Mouse (Mus musculus) lung, adult 18-20 months (tissue): ENCODE data around the gene Ccdc24.

Experiments used
- DNase-seq, 2 experiments: peaks; one replicate each; pipeline ENCODE4 v3.0.0; 2022; ENCODE audit warnings: mixed read lengths in 2 of 2

The Ccdc24 gene

DNA sequence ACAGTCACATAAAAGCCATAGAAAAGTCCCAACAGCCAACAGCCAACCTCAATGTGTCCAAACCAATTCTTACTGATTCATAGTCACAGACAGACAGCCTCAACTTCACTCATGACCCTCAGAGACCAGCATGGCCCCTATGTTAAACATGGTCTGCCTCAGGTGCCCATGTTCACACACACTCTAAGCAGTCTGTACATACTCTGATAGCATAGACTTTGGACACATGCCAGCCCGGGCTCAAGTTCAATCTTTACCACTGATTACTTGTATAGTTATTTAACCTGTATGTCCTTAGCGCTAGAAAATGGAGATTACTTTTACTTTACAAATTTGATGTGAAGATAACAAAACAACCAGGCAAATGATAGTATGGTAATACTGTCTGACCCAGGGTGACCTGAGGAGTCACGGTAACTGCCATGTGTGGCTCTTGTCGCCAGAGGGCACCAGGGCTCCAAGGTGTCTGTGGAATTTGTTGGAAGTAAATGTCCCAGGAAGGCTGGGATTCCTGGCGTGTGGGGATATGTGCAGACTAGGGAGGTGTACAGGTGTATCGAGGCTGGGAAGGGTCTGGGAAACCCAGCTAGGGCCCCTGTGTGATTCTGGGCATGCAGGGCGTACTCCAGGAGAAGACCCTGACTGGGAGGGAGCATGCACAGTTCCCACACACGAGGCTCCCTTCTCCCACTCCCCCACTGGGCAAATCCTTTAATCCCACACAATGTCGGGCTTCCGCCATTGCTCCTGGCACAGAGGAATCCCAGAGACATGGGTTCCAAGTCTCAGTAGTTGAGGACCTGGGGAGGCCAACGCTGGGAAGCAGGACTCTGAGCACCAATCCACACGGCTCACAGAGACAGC lies 42.9 kb downstream of the Ccdc24 start:
- peak; percentile 75 to 78 for DNase-seq

- no peak for DNase-seq
Measured at GRCm38 (mm10) chr4:117828572-117829145, 43.7 kb downstream of the Ccdc24 start.

- no peak for DNase-seq
Measured at GRCm38 (mm10) chr4:117818032-117818431, 54.3 kb downstream of the Ccdc24 start.

DNA sequence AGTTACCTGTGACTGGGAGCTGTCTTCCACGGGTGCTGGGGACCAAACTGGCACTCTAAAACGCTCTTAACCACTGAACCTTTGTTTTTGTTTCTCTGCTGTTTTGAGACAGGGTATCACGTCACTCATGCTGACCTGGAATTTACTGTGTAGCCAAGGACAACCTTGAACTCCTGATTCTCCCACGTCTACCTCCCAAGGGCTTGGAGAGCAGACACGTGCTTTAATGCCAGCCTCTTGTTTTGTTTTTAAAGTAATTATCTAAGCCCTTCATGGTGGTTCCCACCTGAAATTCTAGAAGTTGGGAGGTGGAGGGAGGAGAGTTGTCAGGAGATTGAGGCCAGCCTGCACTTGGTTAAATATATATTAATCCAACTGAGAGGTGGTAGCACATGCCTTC lies 55.6 kb downstream of the Ccdc24 start:
- no peak for DNase-seq
